Mouse (Mus musculus) activated CD4-positive, CD25-positive, alpha-beta regulatory T cell, adult 4 months (primary cell): ENCODE results near the gene Mrps10. TPM values are rescaled to one million over a fixed set of nuclear protein-coding genes. Genes with fewer than 3 reads are reported as not detected.

Experiments
- ATAC-seq: one replicate; pipeline ENCODE4 v1.8.0; 2017
- polyA plus RNA-seq, 2 experiments: library from polyadenylated mRNA; unstranded; fragments of 100-300 nt; shearing (Covaris generic); gene quantifications; one replicate each; pipeline ENCODE4 v1.2.1; 2017

The Mrps10 gene
- polyA plus RNA-seq = 10 to 100 TPM; 30.8 to 36.4 TPM

- ATAC-seq = peak; percentile 89
Measured at GRCm38 (mm10) chr17:47368401-47369086, at the start of gene Mrps10. Gene Mrps10 (plus strand): TSS chr17:47368887.

GRCm38 (mm10) chr17:47318972-47319625 is 49.6 kb upstream of the Mrps10 start:
- no peak for ATAC-seq

GRCm38 (mm10) chr17:47319761-47320160 is 48.9 kb upstream of the Mrps10 start:
- ATAC-seq = no peak

DNA sequence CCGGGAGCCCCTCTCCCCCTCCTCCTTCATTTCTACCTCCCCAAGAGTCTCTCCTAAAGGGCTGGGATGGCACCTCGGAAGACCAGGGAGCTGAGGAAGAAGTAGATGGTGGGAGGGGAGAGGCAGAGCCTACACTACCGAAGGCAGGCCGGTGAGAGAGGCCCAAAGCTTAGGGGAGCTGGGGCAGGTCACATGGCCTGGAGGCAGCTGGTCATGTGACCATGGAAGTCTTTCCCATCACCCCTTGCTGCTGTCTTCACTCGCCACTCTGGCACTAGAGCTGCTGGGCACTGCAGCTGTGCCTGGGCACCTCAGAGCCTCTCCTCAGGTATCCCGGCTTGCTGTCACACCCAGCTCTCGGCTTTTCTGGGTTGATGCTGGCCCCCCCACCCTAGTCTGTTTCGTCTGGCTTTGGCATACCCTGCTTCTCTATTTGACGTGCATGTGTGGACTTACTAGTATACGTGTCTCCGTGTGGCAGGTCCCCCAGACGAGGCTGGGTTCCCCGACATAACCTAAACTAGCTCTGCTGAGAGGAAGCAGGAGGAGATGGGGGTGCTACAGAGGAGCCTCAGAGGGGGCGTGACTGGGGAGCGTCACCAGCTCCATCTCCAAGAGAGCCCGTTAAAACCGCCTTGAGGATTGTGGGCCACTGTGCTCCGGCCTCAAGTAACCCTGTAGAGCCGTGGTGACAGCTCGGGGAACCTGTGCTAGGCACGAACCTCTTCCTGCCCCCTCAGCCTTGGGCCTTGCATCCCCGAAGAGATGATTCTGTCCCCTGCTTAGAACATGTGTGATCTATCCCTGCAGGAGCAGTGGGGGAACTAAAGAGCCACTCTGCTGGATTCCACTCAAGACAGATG is 46.3 kb upstream of the Mrps10 start:
- ATAC-seq = no peak

DNA sequence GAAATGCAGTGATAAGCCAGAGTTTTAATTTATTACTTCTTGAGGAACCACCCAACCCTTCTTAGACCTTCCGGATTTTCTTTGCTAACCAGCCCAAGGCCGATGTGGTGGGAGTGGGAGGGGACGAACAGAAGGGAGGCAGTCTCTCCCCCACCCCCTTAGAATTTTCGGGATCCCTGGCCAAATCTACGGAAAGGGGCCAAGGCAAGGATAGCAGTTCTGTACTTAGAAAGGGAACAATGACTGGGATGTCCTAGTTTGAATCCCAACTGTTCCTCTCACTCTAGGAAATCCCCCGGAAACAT is 45.7 kb upstream of the Mrps10 start:
- ATAC-seq = no peak

GRCm38 (mm10) chr17:47327559-47327958 is 41.1 kb upstream of the Mrps10 start:
- ATAC-seq = no peak

DNA sequence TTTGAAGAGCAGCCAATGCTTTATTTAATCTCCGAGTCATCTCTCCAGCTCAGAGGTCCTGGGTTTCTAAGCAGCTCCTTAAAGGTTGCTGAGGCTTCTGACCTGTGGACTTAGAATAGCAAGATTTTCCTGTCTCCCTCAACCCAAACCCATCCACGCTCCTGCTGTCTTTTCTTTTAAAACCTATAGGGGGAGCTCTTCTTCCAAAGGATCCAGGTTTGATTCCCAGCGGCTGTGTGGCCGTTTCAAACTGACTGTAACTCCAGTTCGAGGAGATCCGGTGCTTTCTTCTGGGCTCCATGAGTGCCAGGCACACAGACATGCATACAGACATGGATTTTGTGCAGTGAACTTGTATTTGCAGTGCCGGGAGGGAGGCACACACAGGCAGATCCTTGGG is 40.7 kb upstream of the Mrps10 start:
- no peak for ATAC-seq

GRCm38 (mm10) chr17:47328552-47329343 is 39.9 kb upstream of the Mrps10 start:
- ATAC-seq = no peak

GRCm38 (mm10) chr17:47330616-47331015 is 38.1 kb upstream of the Mrps10 start:
- no peak for ATAC-seq

DNA sequence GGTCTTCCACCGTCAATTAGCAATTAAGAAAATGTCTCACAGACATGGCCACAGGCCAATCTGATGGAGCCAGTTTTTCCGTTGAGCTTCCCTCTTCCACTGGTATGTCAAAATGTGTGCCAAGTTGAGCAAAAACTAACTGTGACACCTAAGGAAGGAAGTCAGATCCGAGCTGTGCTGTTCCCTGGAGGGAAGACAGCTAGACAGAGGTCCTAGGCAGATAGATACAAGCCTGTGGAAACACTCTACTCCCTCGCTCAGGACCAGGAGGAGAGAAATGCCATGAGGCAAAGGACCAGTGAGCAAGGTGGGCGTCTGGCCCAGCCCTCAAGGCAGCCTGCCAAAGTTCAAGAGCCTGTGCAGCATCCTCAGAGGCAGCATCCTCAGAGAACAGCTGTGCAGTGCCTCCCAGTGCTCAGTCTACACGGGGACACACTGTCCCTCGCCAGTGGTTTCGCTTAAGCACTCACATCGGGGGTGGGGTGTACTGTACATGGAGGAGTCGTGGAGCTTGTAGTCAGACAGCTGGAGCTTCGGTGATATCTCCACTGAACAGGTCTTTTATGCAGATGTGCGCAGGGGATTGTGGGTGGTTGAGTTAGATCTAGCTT is 36.6 kb upstream of the Mrps10 start:
- ATAC-seq = no peak

DNA sequence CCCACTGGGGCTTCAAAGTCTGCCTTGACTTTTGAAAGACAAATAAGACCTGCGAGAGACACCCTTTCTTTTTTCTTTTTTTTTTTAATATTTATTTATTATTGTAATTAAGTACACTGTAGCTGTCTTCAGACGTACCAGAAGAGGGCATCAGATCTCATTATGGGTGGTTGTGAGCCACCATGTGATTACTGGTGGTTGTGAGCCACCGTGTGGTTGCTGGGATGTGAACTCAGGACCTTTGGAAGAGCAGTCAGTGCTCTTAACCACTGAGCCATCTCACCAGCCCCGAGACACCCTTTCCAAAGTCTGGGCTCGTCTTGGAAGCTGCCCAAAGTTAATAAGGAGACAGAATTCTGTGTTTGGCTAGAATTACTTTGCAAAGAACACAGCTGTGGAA is 36.0 kb upstream of the Mrps10 start:
- peak; percentile 32 for ATAC-seq

GRCm38 (mm10) chr17:47333409-47333808 is 35.3 kb upstream of the Mrps10 start:
- ATAC-seq = no peak

DNA sequence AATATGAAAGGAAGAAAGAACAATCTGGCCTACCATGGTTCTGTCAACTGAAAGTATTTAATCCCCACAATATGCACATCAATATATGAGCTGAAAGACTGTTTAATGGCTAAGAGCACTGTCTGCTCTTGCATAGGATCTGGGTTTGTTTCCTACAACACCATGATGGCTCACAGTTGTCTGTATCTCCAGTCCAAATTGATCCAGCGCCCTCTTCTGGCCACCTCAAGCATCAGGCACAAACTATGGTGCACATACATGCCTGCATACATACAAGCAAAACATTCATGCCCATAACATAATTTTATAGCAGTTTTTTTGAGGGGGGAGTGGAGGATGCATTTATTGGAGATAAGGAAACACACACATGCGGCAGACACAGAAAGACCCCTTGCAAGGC is 25.6 kb upstream of the Mrps10 start:
- no peak for ATAC-seq

DNA sequence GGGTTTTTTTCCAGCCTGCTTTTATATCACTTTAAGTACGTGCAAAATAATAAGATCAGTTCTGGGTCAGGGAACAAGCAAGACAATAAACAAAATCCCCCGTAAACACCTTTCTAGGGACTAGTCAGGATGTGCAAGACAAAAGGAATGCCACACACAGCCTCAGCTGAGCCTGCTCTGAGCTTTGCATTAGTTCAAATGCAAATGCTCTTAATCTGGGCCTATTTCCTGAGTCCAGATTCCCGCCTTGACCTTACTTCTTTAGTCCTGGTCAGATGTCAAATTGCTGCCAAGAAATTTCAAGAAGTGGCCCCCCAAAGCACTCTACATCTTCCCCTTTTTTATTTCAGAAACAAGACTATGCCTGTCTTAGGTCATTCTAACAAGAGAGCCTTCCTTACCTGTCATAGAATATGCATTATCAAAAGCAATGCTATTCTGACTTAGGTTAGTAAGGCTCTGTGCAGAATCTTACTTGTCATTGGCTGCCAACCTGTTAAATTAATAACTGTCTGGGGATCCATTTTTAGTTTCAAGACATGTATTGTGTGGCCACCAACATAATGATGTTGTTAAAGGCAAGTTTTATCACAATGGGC is 18.9 kb upstream of the Mrps10 start:
- ATAC-seq = no peak

GRCm38 (mm10) chr17:47359964-47360363 is 8.7 kb upstream of the Mrps10 start:
- ATAC-seq = no peak

DNA sequence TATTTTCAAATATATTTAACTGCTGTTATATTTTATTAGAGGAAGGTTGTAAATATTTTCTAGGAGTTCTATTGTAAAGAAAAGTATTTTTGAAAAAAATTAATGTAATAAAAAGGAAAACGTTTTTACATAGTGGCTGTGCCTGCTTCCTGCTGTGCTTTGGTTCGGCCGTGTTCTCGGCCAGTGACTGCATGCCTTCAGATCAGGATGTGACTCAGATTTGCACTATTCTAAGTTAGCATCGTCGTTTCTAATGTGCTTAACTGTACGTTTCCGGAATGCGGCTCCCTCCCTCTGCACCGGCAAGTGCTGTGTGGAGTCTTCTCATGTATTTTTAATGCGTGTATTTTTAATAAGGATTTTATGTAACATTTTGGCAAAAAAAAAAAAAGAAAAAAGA is 7.3 kb upstream of the Mrps10 start:
- no peak for ATAC-seq

GRCm38 (mm10) chr17:47369087-47369443 is 378 bp downstream of the Mrps10 start:
- ATAC-seq = no peak

- ATAC-seq = peak; percentile 64
Measured at GRCm38 (mm10) chr17:47371451-47371850, 2.8 kb downstream of the Mrps10 start.

DNA sequence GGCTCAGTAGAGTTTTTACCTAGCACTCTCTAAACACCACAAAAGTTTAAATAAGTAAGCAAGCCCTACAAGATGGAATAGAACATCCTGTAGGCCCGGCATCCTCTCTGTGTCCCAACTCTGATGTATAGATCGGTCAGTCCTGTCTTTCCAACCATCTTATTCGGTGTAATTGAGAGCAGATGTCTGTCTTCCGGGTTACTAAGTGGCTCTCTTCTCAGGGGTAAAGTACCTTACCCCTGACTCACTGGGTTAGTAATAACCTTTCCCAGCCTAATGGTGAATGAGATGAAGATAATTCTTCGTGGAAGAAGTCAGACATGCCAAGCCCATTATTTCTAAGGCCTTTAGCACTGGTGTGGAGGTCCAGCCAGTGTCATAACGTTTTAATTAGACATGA is 5.3 kb downstream of the Mrps10 start:
- ATAC-seq = no peak

GRCm38 (mm10) chr17:47376779-47377280 is 8.1 kb downstream of the Mrps10 start:
- ATAC-seq = no peak

DNA sequence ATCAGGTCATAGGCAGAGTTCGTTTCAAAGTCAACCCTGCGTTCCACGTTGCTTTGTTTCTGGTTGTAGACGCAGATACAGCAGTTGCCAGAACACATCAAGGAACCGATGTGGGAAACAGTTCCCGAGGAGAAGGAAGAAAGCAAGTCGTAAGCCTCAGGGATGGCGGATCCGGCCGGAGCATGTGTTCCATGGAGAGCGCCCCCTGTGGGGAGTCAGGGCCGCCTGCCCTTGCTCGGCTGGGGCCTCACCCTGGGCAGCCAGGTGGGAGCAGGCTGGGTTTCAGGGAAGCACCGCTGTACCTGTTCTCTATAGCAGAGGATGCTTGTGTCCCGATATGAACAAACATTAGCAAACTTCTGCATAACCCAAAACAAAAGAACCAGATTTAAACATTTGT is 9.4 kb downstream of the Mrps10 start:
- no peak for ATAC-seq

GRCm38 (mm10) chr17:47381917-47382316 is 13.2 kb downstream of the Mrps10 start:
- ATAC-seq = no peak
